Mouse (Mus musculus): ENCODE measurements around the gene Skp1a. TPM values are rescaled to one million over a fixed set of nuclear protein-coding genes. Genes with fewer than 3 reads are reported as not detected.
"Not testable (repeated sequence)": the region's sequence is repeated elsewhere in the genome, so short reads cannot be mapped to it uniquely, and the experiment has no call there.

The Skp1a gene
- total RNA-seq (2021) = 100 to 1,000 TPM; 255 to 270 TPM
- long read RNA-seq, experiment 1, transcript Skp1a-201 (6 exons, 1,440 nt) = major isoform, 214 of 244 reads
- long read RNA-seq, experiment 1, partial matches to known transcripts = 25 of 244 reads
- long read RNA-seq, experiment 1, other reads (novel, unspliced or antisense) = 5 of 244 reads
- long read RNA-seq, experiment 2, transcript Skp1a-201 (6 exons, 1,440 nt) = major isoform, 219 of 230 reads
- long read RNA-seq, experiment 2, partial matches to known transcripts = 3 of 230 reads
- long read RNA-seq, experiment 2, other reads (novel, unspliced or antisense) = 8 of 230 reads

- DNase-seq = peak; percentile 89
These were observed at the start of gene Skp1a for GRCm38 (mm10) chr11:52231606-52232541. TSS of gene Skp1a (plus strand) at chr11:52231995.

DNA sequence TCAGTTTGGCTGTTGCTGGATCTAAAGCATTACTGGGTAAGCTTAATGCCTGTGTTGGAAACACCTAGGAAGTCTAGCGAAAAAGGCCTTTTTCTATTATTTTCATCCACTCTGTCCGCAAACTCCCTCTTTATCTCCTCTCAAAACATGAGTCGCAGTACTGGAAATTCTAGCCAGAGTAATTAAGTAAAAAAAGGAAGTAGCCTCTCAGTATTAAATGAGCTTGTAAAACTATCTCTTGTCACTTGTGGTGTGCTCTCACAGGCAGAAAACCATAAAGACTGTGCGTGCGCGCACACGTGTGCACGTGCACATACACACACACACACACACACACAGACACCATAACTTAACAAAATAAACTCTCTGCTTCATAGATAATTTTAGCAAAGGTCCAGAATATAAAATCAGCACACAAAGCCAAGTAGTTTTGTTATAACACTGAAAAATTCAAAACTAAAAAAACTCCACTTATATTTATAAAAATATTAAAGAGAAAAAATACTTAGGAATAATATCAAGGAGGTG, 35.2 kb upstream of the Skp1a start:
- not testable (repeated sequence) for DNase-seq

DNA sequence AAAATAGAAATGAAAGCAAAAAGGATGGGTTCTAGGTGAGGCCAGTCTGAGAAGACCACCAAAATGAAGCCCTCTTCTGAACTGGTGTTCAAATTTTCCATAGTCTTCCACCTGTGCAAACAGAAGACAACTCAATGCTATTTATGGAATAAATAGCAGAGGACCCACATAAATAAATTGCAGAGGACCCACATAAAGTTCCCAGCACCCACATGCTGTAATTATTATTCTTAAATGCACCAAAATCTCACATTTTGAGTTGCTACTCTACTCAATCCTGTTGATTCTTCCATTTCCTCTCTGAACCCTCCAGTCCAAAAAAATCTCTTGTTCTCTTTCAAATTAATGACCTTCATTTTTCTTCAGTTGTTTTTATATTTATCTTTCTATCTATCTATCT, 17.9 kb upstream of the Skp1a start, which contains the start of gene Olfr1371:
Gene Olfr1371, minus strand, starts transcription at position 101 of the 400 bp plus-strand sequence.
- no peak for DNase-seq

GRCm38 (mm10) chr11:52220282-52220681, 11.5 kb upstream of the Skp1a start:
- DNase-seq = peak; percentile 26

DNA sequence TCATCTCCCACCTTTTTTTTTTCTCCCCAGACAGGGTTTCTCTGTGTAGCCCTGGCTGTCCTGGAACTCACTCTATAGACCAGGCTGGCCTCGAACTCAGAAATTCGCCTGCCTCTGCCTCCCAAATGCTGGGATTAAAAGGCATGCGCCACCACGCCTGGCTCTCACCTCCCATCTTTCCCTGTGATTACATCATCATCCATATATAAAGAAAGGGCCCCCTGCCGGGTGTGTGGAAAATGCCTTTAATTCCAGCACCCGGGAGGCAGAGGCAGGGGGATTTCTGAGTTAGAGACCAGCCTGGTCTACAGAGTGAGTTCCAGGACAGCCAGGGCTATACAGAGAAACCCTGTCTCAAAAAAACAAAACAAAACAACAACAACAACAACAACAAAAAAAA, 9.9 kb upstream of the Skp1a start:
- not testable (repeated sequence) for DNase-seq

- no peak for DNase-seq
These were observed 8.9 kb upstream of the Skp1a start for GRCm38 (mm10) chr11:52222891-52223290.

GRCm38 (mm10) chr11:52223968-52224682, 7.7 kb upstream of the Skp1a start:
- DNase-seq = no peak

DNA sequence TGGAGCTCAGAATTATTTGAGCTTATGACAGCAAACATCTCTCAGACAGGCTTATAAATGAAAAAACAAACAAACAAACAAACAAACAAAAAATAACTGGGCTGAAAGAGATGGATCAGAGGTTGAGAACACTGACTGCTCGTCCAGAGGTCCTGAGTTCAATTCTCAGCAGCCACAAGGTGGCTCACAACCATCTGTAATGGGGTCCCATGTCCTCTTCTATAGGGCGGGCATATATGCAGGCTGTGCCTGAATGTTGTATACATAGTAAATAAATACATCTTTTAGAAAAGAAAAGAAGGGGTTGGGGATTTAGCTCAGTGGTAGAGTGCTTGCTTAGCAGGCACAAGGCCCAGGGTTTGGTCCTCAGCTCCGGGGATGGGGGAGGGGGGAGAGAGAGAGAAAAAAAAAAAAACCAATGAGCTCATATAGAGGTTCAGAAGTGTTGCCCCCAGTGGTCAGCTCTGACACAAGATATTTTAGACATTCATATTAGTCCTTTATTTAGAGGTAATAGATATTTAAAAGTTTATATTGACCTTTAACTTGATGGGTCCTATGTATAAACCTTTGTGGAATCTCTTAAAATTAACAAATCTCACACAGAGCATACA, 5.7 kb upstream of the Skp1a start:
- DNase-seq = no peak

DNA sequence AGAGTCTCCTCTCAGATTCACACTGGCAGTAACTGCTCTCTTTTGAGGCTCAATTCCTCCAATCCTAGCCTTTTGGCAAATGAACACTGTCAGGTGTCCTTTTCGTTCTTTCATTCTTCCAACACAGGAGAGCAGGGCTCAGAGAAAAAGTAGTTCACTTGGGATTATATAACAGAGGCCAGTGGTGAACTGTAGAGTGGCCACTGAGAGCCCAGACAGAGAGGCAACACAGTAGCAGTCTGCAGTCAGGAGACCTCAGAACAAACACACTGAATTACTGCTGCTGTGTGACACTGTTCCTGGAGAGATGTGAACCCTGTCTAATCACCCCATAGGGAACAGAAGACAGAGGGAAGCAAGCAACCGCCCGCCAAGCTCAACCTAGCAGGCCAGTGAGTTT, 4.7 kb upstream of the Skp1a start:
- DNase-seq = no peak

GRCm38 (mm10) chr11:52227466-52228226, 4.1 kb upstream of the Skp1a start:
- no peak for DNase-seq

DNA sequence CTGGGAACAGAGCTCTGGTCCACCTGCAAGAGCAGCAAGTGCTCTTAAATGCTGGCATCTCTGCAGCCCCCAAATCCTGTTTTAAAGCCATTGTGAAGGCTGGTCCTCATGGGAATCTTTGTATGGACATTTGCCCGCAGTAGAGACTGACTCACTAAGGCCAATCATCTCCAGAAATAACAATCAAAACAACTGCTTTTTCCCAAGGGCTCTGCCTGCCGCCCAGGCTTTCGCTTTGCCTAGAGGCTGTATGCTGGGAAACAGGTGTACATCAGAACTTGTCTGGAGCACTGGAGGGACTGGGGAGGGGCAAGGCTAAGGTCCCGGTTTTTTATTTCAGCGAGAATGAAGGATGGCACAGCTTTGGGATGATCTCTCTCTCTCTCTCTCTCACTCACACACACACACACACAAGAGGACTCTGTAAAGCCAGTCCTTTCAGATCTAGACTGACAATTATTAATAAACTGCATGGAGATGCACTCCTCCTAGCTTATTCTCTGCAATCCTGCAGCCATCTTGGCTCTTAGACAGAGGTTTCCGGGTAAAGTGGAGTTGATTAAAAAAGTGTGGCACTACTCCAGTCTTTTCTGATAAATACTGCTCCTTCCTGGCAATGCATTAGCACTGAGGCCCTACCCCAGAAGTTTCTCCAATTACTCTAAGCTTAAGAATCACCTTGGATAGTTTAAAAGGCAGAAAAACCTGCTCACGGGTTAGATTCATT, 2.9 kb upstream of the Skp1a start:
- no peak for DNase-seq

DNA sequence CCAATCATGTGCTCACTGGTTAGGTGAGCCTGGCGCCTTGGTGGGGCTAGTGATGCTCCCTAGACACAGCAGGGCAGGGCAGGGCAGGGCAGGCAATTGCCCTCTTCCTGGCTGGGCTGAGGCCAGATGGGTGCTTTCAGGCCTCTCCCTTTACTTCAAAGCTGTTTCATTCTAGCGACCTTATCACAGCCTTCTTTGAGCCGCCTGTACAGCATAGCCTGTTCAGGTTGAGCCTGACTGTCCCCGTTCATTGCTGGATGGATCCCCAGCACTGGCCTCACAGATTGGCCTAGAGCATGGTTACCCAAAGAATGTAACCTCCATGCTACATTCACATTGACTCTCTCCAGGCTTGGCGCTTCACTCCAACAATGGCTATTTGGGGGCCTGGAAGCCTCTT, 1.1 kb upstream of the Skp1a start:
- no peak for DNase-seq

DNA sequence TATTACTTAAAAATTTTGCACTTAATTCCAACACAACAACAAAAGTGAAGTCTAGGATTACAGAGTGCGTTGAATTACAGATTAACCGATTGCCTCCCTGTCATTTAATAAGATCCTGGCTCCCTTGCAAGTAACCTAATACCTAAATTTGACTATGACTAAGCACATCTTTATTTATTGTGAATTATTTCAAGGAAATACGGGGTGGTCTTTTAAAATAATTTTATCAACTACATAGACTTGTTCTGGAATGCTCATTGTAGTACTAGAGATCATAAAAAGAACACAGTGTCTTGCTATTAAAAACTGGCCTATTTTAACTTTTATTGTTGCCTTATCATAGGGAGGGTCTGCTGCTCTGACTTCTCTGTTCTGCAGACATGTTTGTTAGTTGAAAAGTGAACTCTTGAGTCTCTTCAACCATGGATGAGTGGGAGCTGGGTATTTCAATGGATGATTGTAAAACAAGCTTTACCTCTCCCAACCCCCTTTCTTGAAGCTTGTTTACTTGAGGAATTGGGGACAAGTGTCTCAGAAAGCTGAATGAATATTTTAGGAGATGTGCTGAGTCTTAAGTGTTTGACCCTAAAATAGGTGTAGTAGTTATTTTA, 1.4 kb downstream of the Skp1a start:
- DNase-seq = no peak

DNA sequence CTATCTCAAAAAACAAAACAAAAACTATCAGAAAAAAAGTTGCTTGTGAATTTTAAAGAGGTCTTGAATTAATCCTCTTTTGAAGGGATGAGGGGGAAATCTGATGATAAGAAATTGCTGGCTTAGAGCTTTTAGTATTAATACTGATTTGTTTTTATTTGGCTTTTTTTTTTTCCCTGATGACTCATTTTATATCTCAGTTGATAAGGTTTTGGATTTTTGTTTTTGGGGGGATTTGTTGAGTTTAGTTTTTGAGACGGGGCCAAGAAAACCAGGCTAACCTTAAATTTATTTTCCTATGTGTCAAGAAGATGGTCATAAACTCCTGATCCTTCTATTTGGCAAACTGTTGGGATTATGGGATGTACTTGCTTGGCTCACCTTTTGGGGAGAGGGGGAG, 2.1 kb downstream of the Skp1a start:
- DNase-seq = no peak

DNA sequence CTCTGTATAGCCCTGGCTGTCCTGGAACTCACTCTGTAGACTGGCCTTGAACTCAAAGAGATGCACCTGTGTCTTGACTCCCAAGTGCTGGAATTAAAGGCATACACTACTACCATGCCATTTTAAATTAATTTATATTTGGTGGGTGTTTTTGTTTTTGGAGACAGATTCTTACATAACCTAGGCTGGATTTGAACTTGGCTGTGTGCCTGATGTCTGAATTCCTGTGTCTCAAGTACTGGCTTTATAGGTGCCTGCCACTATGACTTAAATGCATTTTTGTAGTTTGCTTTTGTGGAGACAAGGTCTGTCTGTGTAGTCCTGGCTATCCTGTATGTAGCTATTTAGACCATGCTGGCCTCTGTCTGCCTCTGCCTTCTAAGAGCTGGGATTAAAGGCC, 2.7 kb downstream of the Skp1a start:
- DNase-seq = no peak

DNA sequence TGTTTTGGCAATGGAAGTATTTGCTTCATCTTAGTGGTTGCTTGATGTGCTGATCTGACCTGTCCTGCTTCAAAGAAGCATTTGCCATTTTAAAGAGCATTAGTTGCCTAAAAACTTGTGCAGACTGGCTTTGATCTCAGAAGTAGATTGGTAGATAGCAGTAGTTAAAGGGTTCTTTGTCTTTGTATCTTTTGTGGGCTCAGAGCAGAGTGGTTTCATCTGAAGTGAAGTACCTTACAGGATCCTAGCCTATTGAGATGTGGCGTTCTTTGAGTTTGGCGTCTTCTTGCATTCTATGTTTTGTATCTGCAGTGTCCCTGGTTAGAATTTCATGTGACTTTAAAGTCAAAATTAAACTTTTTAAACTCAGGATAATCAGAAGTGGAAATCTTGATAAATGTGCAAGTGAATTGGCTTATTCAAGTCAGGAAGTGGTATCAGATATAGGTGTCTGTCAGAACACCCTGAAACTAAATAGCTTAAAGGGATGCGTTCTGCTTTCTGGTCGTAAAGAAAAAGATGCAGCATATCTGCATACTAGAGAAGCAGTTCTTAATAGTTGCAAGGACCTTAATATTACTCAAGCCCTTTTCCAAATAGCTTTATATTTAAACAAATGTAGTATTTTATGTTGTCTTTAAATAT, 9.2 kb downstream of the Skp1a start:
- DNase-seq = no peak

GRCm38 (mm10) chr11:52249452-52249851, 17.7 kb downstream of the Skp1a start:
- no peak for DNase-seq

DNA sequence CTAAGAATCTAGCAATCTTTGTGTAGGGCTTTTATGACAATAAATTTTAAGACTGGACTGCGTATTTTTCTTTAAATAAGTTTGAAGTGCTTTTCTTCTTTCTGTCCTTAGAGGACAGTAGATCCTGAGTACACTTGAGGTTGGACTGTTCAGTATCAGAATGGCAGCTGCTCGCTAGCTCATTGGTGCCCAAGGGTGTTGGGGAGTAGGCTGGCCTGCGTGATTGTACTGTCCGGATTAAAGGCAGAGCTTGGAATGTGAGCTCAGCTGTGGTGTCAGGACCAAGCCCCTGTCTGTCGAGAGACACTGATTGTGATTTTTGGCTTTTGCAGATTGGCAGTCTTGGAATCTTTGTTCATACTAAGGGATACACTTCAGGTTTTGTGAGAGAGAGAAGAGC, 20.0 kb downstream of the Skp1a start:
- no peak for DNase-seq

DNA sequence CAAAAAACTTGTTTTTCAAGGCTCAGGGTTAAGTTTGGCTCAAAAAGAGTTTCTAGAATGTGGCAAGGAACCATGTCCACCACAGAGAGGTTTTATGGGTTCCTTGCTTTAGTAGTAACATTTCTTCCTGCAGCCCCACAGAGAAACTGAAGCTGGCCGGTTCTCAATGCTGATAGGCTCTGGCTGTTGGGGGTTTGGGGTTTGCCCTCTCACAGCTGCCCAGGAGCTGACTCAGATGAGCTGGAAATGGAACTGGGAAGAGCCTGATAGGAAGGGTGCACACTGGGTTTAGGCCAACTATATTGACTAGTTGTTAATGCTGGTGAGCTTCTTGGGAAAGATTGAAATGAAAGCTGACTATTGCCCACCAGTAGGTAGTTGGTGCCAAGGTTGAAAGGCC, 20.9 kb downstream of the Skp1a start:
- no peak for DNase-seq

Data from gastrocnemius, postnatal 25 days (tissue).